In genomic region chr10:75246331-75246730, GRCm38 (mm10) we compare ENCODE assay signal across 21 mouse cellular contexts. TPM values are rescaled to one million over a fixed set of nuclear protein-coding genes. Genes with fewer than 3 reads are reported as not detected.
A peak's percentile ranks its signal among the peaks of the same experiment; 100 is the strongest.
DNase-seq lines count a peak whose midpoint lies in the region; ATAC-seq and TF ChIP-seq lines count a peak whose summit lies in the region.
"Had no signal": no experiment of that assay in that cellular context is flagged by ENCODE, and none has a peak within 500 bp of the region (broad histone marks: within the 10 kb centered on the region; RNA-seq: fewer than 3 reads in every experiment).

No protein-coding gene starts in this region.

- TF ChIP-seq CTCF in left cerebral cortex, adult 2 months (IDR thresholded peaks at IDR 0.05), result no peak

- no peak overlapping the region for H3K4me3 ChIP-seq in left cerebral cortex, adult 2 months
- H3K4me3 ChIP-seq: embryonic facial prominence, embryonic 15.5 days; erythroblast, embryonic 14.5 days; forebrain, embryonic 10.5 days; gastrocnemius, adult 2 months; hindbrain, embryonic 12.5 days had no signal

- intact Hi-C loops in left cerebral cortex, adult 2 months (cut with DNase I), result no loop called here

- no peak for DNase-seq in cerebellum, postnatal 4 days (ENCODE audit: low spot score in 2 of 2)
- DNase-seq in cerebellum, adult 11-12 months, result peak; percentile 68
- peak; percentile 75 for DNase-seq in cerebellum, adult 9-10 months
- peak; percentile 47 to 61 for DNase-seq in cerebellum, postnatal 36 days
- DNase-seq in left cerebral cortex, adult 2 months (ENCODE audit: extremely low spot score in 1 of 2, low spot score in 2 of 2), result no peak
- DNase-seq in urinary bladder, postnatal 36 days (ENCODE audit: low spot score in 2 of 2), result no peak
- DNase-seq: adrenal gland, adult 8-10 months; B cell, adult 2 months; embryo, embryonic 11 days; gastrocnemius, adult 2 months; gastrocnemius, postnatal 25 days; heart, postnatal 10 days; heart, postnatal 4 days had no signal

- 0 out of 2 replicates have a peak, but pooled peaks have one; percentile 33 for ATAC-seq in cerebellum, adult (ENCODE audit: insufficient number of reproducible peaks, low FRiP score, low TSS enrichment)
- ATAC-seq: CD4-positive, CD25-positive, alpha-beta regulatory T cell, adult 4 months; forebrain, embryonic 14.5 days; hindbrain, postnatal 0 days had no signal

- H3K27ac ChIP-seq in left cerebral cortex, adult 2 months, result no peak overlapping the region
- H3K27ac ChIP-seq: embryonic facial prominence, embryonic 15.5 days; forebrain, embryonic 10.5 days; gastrocnemius, adult 2 months; hindbrain, embryonic 12.5 days; hindbrain, postnatal 0 days had no signal

RNA-seq across cellular contexts. Expression of gene Specc1l, which starts 34.5 kb away (rescaled TPM):
- total RNA-seq in left cerebral cortex, adult 2 months (2021), result 10 to 100 TPM; 42.9 to 46.4 TPM

Comparison
In these comparisons a context has a peak if more than half of its experiments do, and no peak if none do; other contexts are left out.
1. DNase-seq: peak in cerebellum, adult 11-12 months (single experiment), cerebellum, adult 9-10 months (single experiment) and cerebellum, postnatal 36 days (2 of 2); none in cerebellum, postnatal 4 days (0 of 2), left cerebral cortex, adult 2 months (0 of 2) and urinary bladder, postnatal 36 days (0 of 2).